Mouse (Mus musculus) midbrain, embryonic 13.5 days (tissue): Measurements from ENCODE around the gene Vsig10l. TPM values are rescaled to one million over a fixed set of nuclear protein-coding genes. Genes with fewer than 3 reads are reported as not detected.

Experiments
- ATAC-seq: fragments of 200-750 bp; cut with Nextera tagmentation; 2 replicates; pipeline ENCODE4 v1.8.0; 2017; ENCODE audit warnings: mild to moderate bottlenecking, moderate TSS enrichment, moderate library complexity
- H3K27ac ChIP-seq: fragments of 300-500 bp; sonication (generic); 2 replicates; pipeline ENCODE4 v1.5.1; 2015; ENCODE audit warnings: inconsistent platforms, mild to moderate bottlenecking, moderate library complexity
- H3K27me3 ChIP-seq: fragments of 300-500 bp; sonication (generic); 2 replicates; pipeline ENCODE4 v1.6.1; 2015; ENCODE audit warnings: mild to moderate bottlenecking, inconsistent platforms
- H3K36me3 ChIP-seq: fragments of 300-500 bp; sonication (generic); 2 replicates; pipeline ENCODE4 v1.6.1; 2015; ENCODE audit warnings: mild to moderate bottlenecking, inconsistent platforms
- H3K4me1 ChIP-seq: fragments of 300-500 bp; sonication (generic); replicated peaks from 2 replicates; pipeline ENCODE4 v1.6.1; 2015; ENCODE audit warnings: inconsistent platforms
- H3K4me2 ChIP-seq: fragments of 300-500 bp; sonication (generic); replicated peaks from 2 replicates; pipeline ENCODE4 v1.6.1; 2015; ENCODE audit warnings: moderate library complexity, mild to moderate bottlenecking, inconsistent platforms
- H3K4me3 ChIP-seq: fragments of 300-500 bp; sonication (generic); replicated peaks from 2 replicates; pipeline ENCODE4 v1.5.1; 2015; ENCODE audit warnings: mild to moderate bottlenecking, inconsistent platforms
- H3K9ac ChIP-seq: fragments of 300-500 bp; sonication (generic); replicated peaks from 2 replicates; pipeline ENCODE4 v1.6.1; 2015; ENCODE audit warnings: mild to moderate bottlenecking, inconsistent platforms
- H3K9me3 ChIP-seq: fragments of 300-500 bp; sonication (generic); 2 replicates; pipeline ENCODE4 v1.6.1; 2016; ENCODE audit warnings: mild to moderate bottlenecking, inconsistent platforms
- WGBS: fragments of 180-500 bp; shearing (Covaris S2); methylation state at CpG from one replicate; pipeline ENCODE4 v1.1.7; 2015; 5-methylcytosine and 5-hydroxymethylcytosine counted together
- microRNA-seq: library from miRNA; unstranded; fragments of <30 nt; microRNA quantifications from one replicate; pipeline ENCODE4, GENCODE M21; 2016
- polyA plus RNA-seq: library from polyadenylated mRNA; unstranded; fragments of >200 nt; fragmentation: Nextera tagmentation; extraction: Ambion mirVana; gene quantifications from 2 replicates; pipeline ENCODE4 v1.2.1, GENCODE M21; 2015

Vsig10l gene
- polyA plus RNA-seq, 1 experiment from 2014 or later, result 7.8 TPM

GRCm38 (mm10) chr7:43490861-43491260 lies 27.9 kb downstream of the Vsig10l start:
- H3K9ac ChIP-seq, result 0 out of 2 replicates have a peak overlapping the region, but pooled peaks have one; percentile 95
- H3K27me3 ChIP-seq, result no peaks in the 10 kb centered on the region
- H3K4me3 ChIP-seq, result peak overlapping the region; percentile 77
- peak; percentile 31 for ATAC-seq
- H3K27ac ChIP-seq, result no peak overlapping the region
- no peaks in the 10 kb centered on the region for H3K9me3 ChIP-seq
- H3K4me2 ChIP-seq, result peak overlapping the region; percentile 65
- no peaks in the 10 kb centered on the region for H3K36me3 ChIP-seq
- WGBS, result 74% methylated on average over 9 of the region's 9 CpGs
- peaks cover 24% of the 10 kb centered on the region for H3K4me1 ChIP-seq

- peak; percentile 70 for ATAC-seq
- Histone ChIP-seq H3K9ac (0 out of 2 replicates have a peak overlapping the region, but pooled peaks have one; percentile 32), H3K36me3 (no peaks in the 10 kb centered on the region), H3K4me2 (0 out of 2 replicates have a peak overlapping the region, but pooled peaks have one; percentile 20), H3K27me3 (no peaks in the 10 kb centered on the region), H3K4me1 (peaks cover 4% of the 10 kb centered on the region; the same call in 1 of the 2 replicates), H3K9me3 (peaks cover 5% of the 10 kb centered on the region; the same call in 1 of the 2 replicates), H3K27ac (no peak overlapping the region), H3K4me3 (no peak overlapping the region)
- WGBS, result 12% methylated on average over 21 of the region's 21 CpGs
Measured at GRCm38 (mm10) chr7:43495343-43496021, 32.5 kb downstream of the Vsig10l start.

GRCm38 (mm10) chr7:43511707-43512478 lies 48.9 kb downstream of the Vsig10l start:
- H3K27ac ChIP-seq, result no peak overlapping the region
- WGBS, result 68% methylated on average over 4 of the region's 4 CpGs

GRCm38 (mm10) chr7:43512519-43512918 lies 49.6 kb downstream of the Vsig10l start:
- no peak for ATAC-seq
- H3K27ac ChIP-seq, result no peak overlapping the region
- H3K4me1 ChIP-seq, result no peaks in the 10 kb centered on the region
- H3K4me2 ChIP-seq, result no peak overlapping the region
- H3K9ac ChIP-seq, result no peak overlapping the region
- no peaks in the 10 kb centered on the region for H3K36me3 ChIP-seq
- H3K9me3 ChIP-seq, result no peaks in the 10 kb centered on the region
- WGBS, result 76% methylated on average over 4 of the region's 4 CpGs
- no peaks in the 10 kb centered on the region for H3K27me3 ChIP-seq
- H3K4me3 ChIP-seq, result no peak overlapping the region

More at GRCm38 (mm10) chr7:43511707-43512478, 48.9 kb downstream of the Vsig10l start:
- Histone ChIP-seq H3K36me3 (no peaks in the 10 kb centered on the region), H3K4me1 (no peaks in the 10 kb centered on the region), H3K4me2 (no peak overlapping the region), H3K9ac (no peak overlapping the region), H3K4me3 (no peak overlapping the region), H3K9me3 (no peaks in the 10 kb centered on the region), H3K27me3 (no peaks in the 10 kb centered on the region)
- ATAC-seq, result no peak

- ATAC-seq, result no peak
Measured at GRCm38 (mm10) chr7:43515076-43515475, 52.1 kb downstream of the Vsig10l start.

GRCm38 (mm10) chr7:43518341-43518740 lies 55.4 kb downstream of the Vsig10l start:
- 87% methylated on average over 15 of the region's 15 CpGs for WGBS
- no peak overlapping the region for H3K27ac ChIP-seq
- no peaks in the 10 kb centered on the region for H3K9me3 ChIP-seq
- no peak for ATAC-seq
- H3K27me3 ChIP-seq, result no peaks in the 10 kb centered on the region
- no peak overlapping the region for H3K9ac ChIP-seq
- H3K4me3 ChIP-seq, result no peak overlapping the region
- H3K4me1 ChIP-seq, result no peaks in the 10 kb centered on the region
- no peaks in the 10 kb centered on the region for H3K36me3 ChIP-seq
- no peak overlapping the region for H3K4me2 ChIP-seq

More at GRCm38 (mm10) chr7:43515076-43515475, 52.1 kb downstream of the Vsig10l start:
- no peak overlapping the region for H3K9ac ChIP-seq
- no peaks in the 10 kb centered on the region for H3K9me3 ChIP-seq
- H3K36me3 ChIP-seq, result no peaks in the 10 kb centered on the region
- no peak overlapping the region for H3K4me3 ChIP-seq
- H3K4me2 ChIP-seq, result no peak overlapping the region
- WGBS, result 76% methylated on average over 5 of the region's 5 CpGs
- no peaks in the 10 kb centered on the region for H3K4me1 ChIP-seq
- H3K27me3 ChIP-seq, result no peaks in the 10 kb centered on the region
- H3K27ac ChIP-seq, result no peak overlapping the region

Small RNAs within 50 kb of the gene (microRNA-seq; reads per million reads assigned to microRNA genes)
- not detected for gene Mir7051

Other genes starting within 250 kb of the Vsig10l start
- 17.8 and 19.5 TPM in 2 replicates for gene Zfp715, start 149.9 kb upstream of the Vsig10l start, polyA plus RNA-seq
- gene Siglecf, start 111.8 kb upstream of the Vsig10l start, polyA plus RNA-seq, result 0.12 and 0.22 TPM in 2 replicates
- 0.08 TPM in 1 of 2 replicates, not detected in the other for gene Siglecg, start 54.9 kb upstream of the Vsig10l start, polyA plus RNA-seq
- gene Lim2, start 35.5 kb upstream of the Vsig10l start, polyA plus RNA-seq, result not detected in 2 replicates
- not detected in 2 replicates for gene Nkg7, start 26.1 kb upstream of the Vsig10l start, polyA plus RNA-seq
- not detected in 2 replicates for gene Cldnd2, start 22.4 kb upstream of the Vsig10l start, polyA plus RNA-seq
- gene Etfb, start 19.1 kb upstream of the Vsig10l start, polyA plus RNA-seq, result 142 TPM in 2 replicates
- gene Gm45233, start 19.0 kb upstream of the Vsig10l start, polyA plus RNA-seq, result 0.48 TPM in 1 of 2 replicates, not detected in the other
- gene Iglon5, start 26.9 kb downstream of the Vsig10l start, polyA plus RNA-seq, result 6.3 and 7.5 TPM in 2 replicates
- gene 4931406B18Rik, start 42.8 kb downstream of the Vsig10l start, polyA plus RNA-seq, result 0.04 TPM in 1 of 2 replicates, not detected in the other
- gene Cd33, start 81.3 kb downstream of the Vsig10l start, polyA plus RNA-seq, result 0.35 and 1.1 TPM in 2 replicates
- 10.3 and 11.1 TPM in 2 replicates for gene Zfp658, start 99.1 kb downstream of the Vsig10l start, polyA plus RNA-seq
- 16.4 and 17.7 TPM in 2 replicates for gene Zfp719, start 116.5 kb downstream of the Vsig10l start, polyA plus RNA-seq
- gene Zfp819, start 144.0 kb downstream of the Vsig10l start, polyA plus RNA-seq, result 0.46 TPM in 1 of 2 replicates, not detected in the other
- gene Ceacam18, start 171.6 kb downstream of the Vsig10l start, polyA plus RNA-seq, result not detected in 2 replicates
- gene Siglece, start 197.0 kb downstream of the Vsig10l start, polyA plus RNA-seq, result 0.24 and 0.28 TPM in 2 replicates
- 20.3 and 21.8 TPM in 2 replicates for gene Ctu1, start 208.9 kb downstream of the Vsig10l start, polyA plus RNA-seq
- not detected in 2 replicates for gene Klk14, start 227.3 kb downstream of the Vsig10l start, polyA plus RNA-seq
- gene Klk13, start 249.4 kb downstream of the Vsig10l start, polyA plus RNA-seq, result not detected in 2 replicates